ENCODE assay signal across 22 mouse cellular contexts in the genomic region with DNA sequence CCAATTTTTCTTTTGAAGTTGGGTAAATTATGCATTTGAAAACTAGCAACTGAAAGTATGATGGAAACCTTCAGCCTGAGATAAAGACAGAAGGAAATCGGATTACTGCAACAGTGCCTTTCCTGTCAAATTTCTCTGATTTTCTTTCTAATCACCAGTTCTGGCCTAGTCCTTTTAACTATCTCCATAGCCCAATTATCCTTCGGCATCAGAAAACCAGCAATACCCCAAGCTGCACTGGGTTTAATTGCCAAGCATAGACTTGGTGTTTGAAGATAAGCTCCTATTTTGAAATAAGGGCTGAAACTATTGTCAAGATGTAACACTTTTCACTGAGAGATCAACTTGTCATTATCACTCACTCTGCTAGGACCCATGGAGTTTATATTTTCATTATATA.
"Had no signal": no experiment of that assay in that cellular context is flagged by ENCODE, and none has a peak within 500 bp of the region (broad histone marks: within the 10 kb centered on the region; RNA-seq: fewer than 3 reads in every experiment).

No protein-coding gene starts in this region.

- H3K9me3 ChIP-seq: limb, embryonic 10.5 days; limb, embryonic 13.5 days; liver, embryonic 12.5 days; liver, embryonic 15.5 days; lung, embryonic 15.5 days; neural tube, embryonic 13.5 days; stomach, embryonic 15.5 days had no signal

- H3K36me3 ChIP-seq: limb, embryonic 10.5 days; limb, embryonic 13.5 days; liver, embryonic 12.5 days; liver, embryonic 15.5 days; lung, embryonic 15.5 days; neural tube, embryonic 13.5 days; stomach, embryonic 15.5 days had no signal

- DNase-seq: kidney, adult 18-20 months; kidney, adult 9 months; kidney, postnatal 14 days; kidney, postnatal 4 days; liver; lung, adult 18-20 months; lung, postnatal 10 days; lung, postnatal 36 days; retina, postnatal 1 day; spleen, adult 18-20 months; thymus, postnatal 25 days had no signal

- H3K4me1 ChIP-seq: limb, embryonic 10.5 days; limb, embryonic 13.5 days; liver, embryonic 12.5 days; liver, embryonic 15.5 days; lung, embryonic 15.5 days; megakaryocyte, embryonic 14.5 days; neural tube, embryonic 13.5 days; stomach, embryonic 15.5 days had no signal

- H3K9ac ChIP-seq: limb, embryonic 13.5 days; liver, embryonic 12.5 days; liver, embryonic 15.5 days; lung, embryonic 15.5 days; neural tube, embryonic 13.5 days; stomach, embryonic 15.5 days had no signal

- H3K4me2 ChIP-seq: limb, embryonic 13.5 days; liver, embryonic 12.5 days; liver, embryonic 15.5 days; lung, embryonic 15.5 days; midbrain, embryonic 11.5 days; neural tube, embryonic 13.5 days; stomach, embryonic 15.5 days had no signal

- H3K27ac ChIP-seq: layer of hippocampus, adult 2 months; limb, embryonic 10.5 days; limb, embryonic 13.5 days; liver, embryonic 12.5 days; liver, embryonic 15.5 days; lung, embryonic 15.5 days; neural tube, embryonic 13.5 days; stomach, embryonic 15.5 days had no signal

- H3K27me3 ChIP-seq: limb, embryonic 13.5 days; liver, embryonic 12.5 days; liver, embryonic 15.5 days; lung, embryonic 15.5 days; megakaryocyte, embryonic 14.5 days; neural tube, embryonic 13.5 days; stomach, embryonic 15.5 days had no signal

- H3K4me3 ChIP-seq: layer of hippocampus, adult 2 months; limb, embryonic 10.5 days; limb, embryonic 13.5 days; liver, embryonic 12.5 days; liver, embryonic 15.5 days; lung, embryonic 15.5 days; megakaryocyte, embryonic 14.5 days; myocyte; neural tube, embryonic 13.5 days; stomach, embryonic 15.5 days had no signal

- ATAC-seq: liver, embryonic 12.5 days had no signal
